Mouse (Mus musculus): Measurements from ENCODE around the gene Pzp. TPM values are rescaled to one million over a fixed set of nuclear protein-coding genes. Genes with fewer than 3 reads are reported as not detected.
A peak's percentile ranks its signal among the peaks of the same experiment; 100 is the strongest.

Gene Pzp
- total and polyA plus RNA-seq, 2 experiments from 2014 or later = not detected

- WGBS = 17% methylated on average over 14 of the region's 14 CpGs
- DNase-seq (ENCODE audit: low spot score) = peak; percentile 84
- Histone ChIP-seq H3K4me2 (ENCODE audit: low read depth, low read length, poor library complexity, severe bottlenecking) (peak overlapping the region; percentile 36), H3K27me3 (ENCODE audit: insufficient read depth, low read length) (no peaks in the 10 kb centered on the region), H3K4me1 (ENCODE audit: insufficient read depth, low read length) (no peaks in the 10 kb centered on the region), H3K4me3 (ENCODE audit: low read depth, low read length) (no peak overlapping the region), H3K9ac (replicated peaks; ENCODE audit: low read length, poor library complexity, severe bottlenecking) (no peak overlapping the region), H3K27ac (ENCODE audit: low read depth, low read length) (no peak overlapping the region), H3K36me3 (ENCODE audit: insufficient read depth, low read length) (no peaks in the 10 kb centered on the region), H3K9me3 (ENCODE audit: low read length) (no peaks in the 10 kb centered on the region)
- TF ChIP-seq CTCF (IDR thresholded peaks at IDR 0.05) = peak; percentile 83
- ATAC-seq (ENCODE audit: low FRiP score) = peak; percentile 71
These were observed 80.6 kb downstream of the Pzp start for GRCm38 (mm10) chr6:128445761-128446535.

DNA sequence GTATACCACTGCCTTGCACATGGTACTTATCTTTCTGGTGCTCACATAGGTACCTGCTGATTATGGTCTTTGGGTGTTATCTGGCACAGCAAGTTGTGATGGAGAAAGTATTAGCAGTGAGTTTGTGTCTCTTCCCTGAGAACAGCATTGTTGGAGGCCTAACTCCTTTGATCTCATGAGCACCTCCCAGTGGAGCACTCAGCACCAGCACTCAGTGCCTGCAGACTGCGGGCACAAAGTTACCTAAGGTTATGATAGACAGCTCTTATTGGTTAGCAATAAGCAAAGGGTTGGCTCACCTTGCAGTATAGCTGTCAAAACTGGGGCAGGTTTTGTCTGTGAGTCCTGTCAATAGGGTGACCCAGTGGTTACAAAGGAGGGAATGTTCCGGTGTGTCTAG is 86.3 kb downstream of the Pzp start:
- Histone ChIP-seq H3K27ac (ENCODE audit: low read depth, low read length) (no peak overlapping the region), H3K36me3 (ENCODE audit: insufficient read depth, low read length) (peaks cover 7% of the 10 kb centered on the region), H3K4me1 (ENCODE audit: insufficient read depth, low read length) (peaks cover 5% of the 10 kb centered on the region; the same call in 1 of the 2 replicates), H3K27me3 (ENCODE audit: insufficient read depth, low read length) (no peaks in the 10 kb centered on the region), H3K9ac (replicated peaks; ENCODE audit: low read length, poor library complexity, severe bottlenecking) (no peak overlapping the region), H3K4me2 (ENCODE audit: low read depth, low read length, poor library complexity, severe bottlenecking) (no peak overlapping the region), H3K4me3 (ENCODE audit: low read depth, low read length) (no peak overlapping the region), H3K9me3 (ENCODE audit: low read length) (no peaks in the 10 kb centered on the region)
- no peak for DNase-seq (ENCODE audit: low spot score)
- no peak for ATAC-seq (ENCODE audit: low FRiP score)
- no peak for TF ChIP-seq CTCF (IDR thresholded peaks at IDR 0.05)
- WGBS = 92% methylated on average over 2 of the region's 2 CpGs

DNA sequence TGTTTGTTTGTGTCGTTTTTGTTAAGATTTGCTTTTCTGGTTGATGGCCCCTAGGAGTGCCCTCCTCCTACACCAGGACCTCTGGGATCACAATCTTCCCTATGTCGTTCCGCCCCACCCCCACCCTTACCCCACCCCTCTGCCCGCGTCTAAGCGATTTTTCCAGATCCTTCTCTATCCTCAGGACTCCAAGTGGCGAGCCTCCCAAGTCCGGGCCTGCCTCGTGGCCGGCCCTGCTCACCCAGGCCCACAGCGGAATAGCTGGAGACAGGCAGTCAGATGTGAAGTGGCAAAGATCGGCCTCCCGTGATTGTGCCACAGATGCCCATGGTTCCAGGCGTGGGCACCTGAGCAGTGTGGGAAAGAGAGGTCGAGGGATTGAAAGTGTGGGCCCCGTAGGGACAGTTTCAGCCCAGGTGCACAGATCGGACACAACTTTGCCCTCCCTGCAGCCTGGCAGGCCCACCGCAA is 87.6 kb downstream of the Pzp start:
- peak; percentile 48; the same call in 1 of the 2 replicates for ATAC-seq (ENCODE audit: low FRiP score)
- Histone ChIP-seq H3K27ac (ENCODE audit: low read depth, low read length) (no peak overlapping the region), H3K4me2 (ENCODE audit: low read depth, low read length, poor library complexity, severe bottlenecking) (peak overlapping the region; percentile 66), H3K4me1 (ENCODE audit: insufficient read depth, low read length) (peaks cover 5% of the 10 kb centered on the region; the same call in 1 of the 2 replicates), H3K27me3 (ENCODE audit: insufficient read depth, low read length) (no peaks in the 10 kb centered on the region), H3K9ac (replicated peaks; ENCODE audit: low read length, poor library complexity, severe bottlenecking) (peak overlapping the region; percentile 99; the same call in 1 of the 2 replicates), H3K36me3 (ENCODE audit: insufficient read depth, low read length) (peaks cover 19% of the 10 kb centered on the region), H3K4me3 (ENCODE audit: low read depth, low read length) (peak overlapping the region; percentile 98), H3K9me3 (ENCODE audit: low read length) (no peaks in the 10 kb centered on the region)
- TF ChIP-seq CTCF (IDR thresholded peaks at IDR 0.05) = no peak
- DNase-seq (ENCODE audit: low spot score) = no peak
- 24% methylated on average over 18 of the region's 18 CpGs for WGBS

- peak within 1 kb of the TSS; percentile 66 for H3K4me2 ChIP-seq (ENCODE audit: low read depth, low read length, poor library complexity, severe bottlenecking)
- H3K4me3 ChIP-seq (ENCODE audit: low read depth, low read length) = peak within 1 kb of the TSS; percentile 98
- peak; percentile 44 for TF ChIP-seq CTCF (IDR thresholded peaks at IDR 0.05)
- peaks cover 5% of the 10 kb centered on the region; the same call in 1 of the 2 replicates for H3K4me1 ChIP-seq (ENCODE audit: insufficient read depth, low read length)
- peak; percentile 95 for DNase-seq (ENCODE audit: low spot score)
- peak within 1 kb of the TSS; percentile 94 for H3K27ac ChIP-seq (ENCODE audit: low read depth, low read length)
- peak; percentile 93 for ATAC-seq (ENCODE audit: low FRiP score)
- under 1% methylated on average over 62 of the region's 67 CpGs for WGBS
- H3K9me3 ChIP-seq (ENCODE audit: low read length) = no peaks in the 10 kb centered on the region
- H3K9ac ChIP-seq (replicated peaks; ENCODE audit: low read length, poor library complexity, severe bottlenecking) = peak within 1 kb of the TSS; percentile 99
- peaks cover 25% of the 10 kb centered on the region for H3K36me3 ChIP-seq (ENCODE audit: insufficient read depth, low read length)
- no peaks in the 10 kb centered on the region for H3K27me3 ChIP-seq (ENCODE audit: insufficient read depth, low read length)
These were observed 88.1 kb downstream of the Pzp start, which contains the start of gene Fkbp4 for GRCm38 (mm10) chr6:128438317-128438870. Gene Fkbp4, minus strand, starts transcription at chr6:128438677.

- Histone ChIP-seq H3K9me3 (ENCODE audit: low read length) (no peaks in the 10 kb centered on the region), H3K4me3 (ENCODE audit: low read depth, low read length) (peak overlapping the region; percentile 98), H3K9ac (replicated peaks; ENCODE audit: low read length, poor library complexity, severe bottlenecking) (peak overlapping the region; percentile 99), H3K36me3 (ENCODE audit: insufficient read depth, low read length) (peaks cover 30% of the 10 kb centered on the region), H3K4me1 (ENCODE audit: insufficient read depth, low read length) (peaks cover 5% of the 10 kb centered on the region; the same call in 1 of the 2 replicates), H3K27ac (ENCODE audit: low read depth, low read length) (peak overlapping the region; percentile 94), H3K4me2 (ENCODE audit: low read depth, low read length, poor library complexity, severe bottlenecking) (peak overlapping the region; percentile 66), H3K27me3 (ENCODE audit: insufficient read depth, low read length) (no peaks in the 10 kb centered on the region)
- WGBS = under 1% methylated on average over 50 of the region's 52 CpGs
- peak; percentile 75 for ATAC-seq (ENCODE audit: low FRiP score)
- DNase-seq (ENCODE audit: low spot score) = peak; percentile 79
- no peak for TF ChIP-seq CTCF (IDR thresholded peaks at IDR 0.05)
These were observed 88.7 kb downstream of the Pzp start for GRCm38 (mm10) chr6:128437731-128438316.

All from midbrain, postnatal 0 days (tissue).